Mouse (Mus musculus): ENCODE data around the gene Hlcs. TPM values are rescaled to one million over a fixed set of nuclear protein-coding genes. Genes with fewer than 3 reads are reported as not detected.

Hlcs gene
- polyA plus RNA-seq, 1 experiment from 2014 or later = 7.0 TPM

GRCm38 (mm10) chr16:94176997-94177857 lies 136.1 kb downstream of the Hlcs start:
- Histone ChIP-seq H3K27me3 (ENCODE audit: control insufficient read depth, insufficient read depth, low read length) (no peaks in the 10 kb centered on the region), H3K36me3 (ENCODE audit: control insufficient read depth, insufficient read depth, low read length) (no peaks in the 10 kb centered on the region), H3K9ac (ENCODE audit: low read length) (no peak overlapping the region), H3K4me3 (ENCODE audit: low read depth, low read length) (no peak overlapping the region), H3K4me2 (replicated peaks; ENCODE audit: low read depth) (no peak overlapping the region), H3K9me3 (ENCODE audit: control insufficient read depth, low read length) (no peaks in the 10 kb centered on the region), H3K27ac (replicated peaks) (no peak overlapping the region), H3K4me1 (replicated peaks; ENCODE audit: control insufficient read depth, insufficient read depth) (no peaks in the 10 kb centered on the region)
- no peak for DNase-seq (ENCODE audit: low spot score)
- WGBS = 74% methylated on average over 21 of the region's 21 CpGs
- no peak for TF ChIP-seq EP300 (optimal IDR thresholded peaks at IDR 0.05)
- no peak for TF ChIP-seq CTCF (IDR thresholded peaks at IDR 0.05; ENCODE audit: low read depth)
- ATAC-seq (ENCODE audit: low FRiP score, low TSS enrichment) = no peak

GRCm38 (mm10) chr16:94175366-94175986 lies 137.9 kb downstream of the Hlcs start:
- H3K9me3 ChIP-seq (ENCODE audit: control insufficient read depth, low read length) = no peaks in the 10 kb centered on the region
- no peak overlapping the region for H3K4me3 ChIP-seq (ENCODE audit: low read depth, low read length)
- DNase-seq (ENCODE audit: low spot score) (no peak), ATAC-seq (ENCODE audit: low FRiP score, low TSS enrichment) (no peak)
- TF ChIP-seq EP300 (optimal IDR thresholded peaks at IDR 0.05) (no peak), CTCF (IDR thresholded peaks at IDR 0.05; ENCODE audit: low read depth) (no peak)
- H3K4me2 ChIP-seq (replicated peaks; ENCODE audit: low read depth) = no peak overlapping the region
- no peak overlapping the region for H3K27ac ChIP-seq (replicated peaks)
- H3K9ac ChIP-seq (ENCODE audit: low read length) = no peak overlapping the region
- no peaks in the 10 kb centered on the region for H3K4me1 ChIP-seq (replicated peaks; ENCODE audit: control insufficient read depth, insufficient read depth)
- H3K27me3 ChIP-seq (ENCODE audit: control insufficient read depth, insufficient read depth, low read length) = no peaks in the 10 kb centered on the region
- WGBS = 76% methylated on average over 7 of the region's 7 CpGs
- no peaks in the 10 kb centered on the region for H3K36me3 ChIP-seq (ENCODE audit: control insufficient read depth, insufficient read depth, low read length)

- no peaks in the 10 kb centered on the region for H3K36me3 ChIP-seq (ENCODE audit: control insufficient read depth, insufficient read depth, low read length)
- H3K4me2 ChIP-seq (replicated peaks; ENCODE audit: low read depth) = no peak overlapping the region
- no peak overlapping the region for H3K9ac ChIP-seq (ENCODE audit: low read length)
- WGBS = 72% methylated on average over 1 of the region's 1 CpGs
- H3K4me3 ChIP-seq (ENCODE audit: low read depth, low read length) = no peak overlapping the region
- H3K4me1 ChIP-seq (replicated peaks; ENCODE audit: control insufficient read depth, insufficient read depth) = no peaks in the 10 kb centered on the region
- no peak for TF ChIP-seq EP300 (optimal IDR thresholded peaks at IDR 0.05)
- no peak for TF ChIP-seq CTCF (IDR thresholded peaks at IDR 0.05; ENCODE audit: low read depth)
- DNase-seq (ENCODE audit: low spot score) (no peak), ATAC-seq (ENCODE audit: low FRiP score, low TSS enrichment) (no peak)
- H3K27me3 ChIP-seq (ENCODE audit: control insufficient read depth, insufficient read depth, low read length) = no peaks in the 10 kb centered on the region
- no peak overlapping the region for H3K27ac ChIP-seq (replicated peaks)
- H3K9me3 ChIP-seq (ENCODE audit: control insufficient read depth, low read length) = no peaks in the 10 kb centered on the region
Measured at GRCm38 (mm10) chr16:94173361-94173760, 140.0 kb downstream of the Hlcs start.

- Histone ChIP-seq H3K9me3 (ENCODE audit: control insufficient read depth, low read length) (no peaks in the 10 kb centered on the region), H3K27me3 (ENCODE audit: control insufficient read depth, insufficient read depth, low read length) (no peaks in the 10 kb centered on the region), H3K27ac (replicated peaks) (no peak overlapping the region), H3K4me3 (ENCODE audit: low read depth, low read length) (no peak overlapping the region), H3K9ac (ENCODE audit: low read length) (no peak overlapping the region), H3K36me3 (ENCODE audit: control insufficient read depth, insufficient read depth, low read length) (no peaks in the 10 kb centered on the region), H3K4me1 (replicated peaks; ENCODE audit: control insufficient read depth, insufficient read depth) (no peaks in the 10 kb centered on the region), H3K4me2 (replicated peaks; ENCODE audit: low read depth) (no peak overlapping the region)
- DNase-seq (ENCODE audit: low spot score) (no peak), ATAC-seq (ENCODE audit: low FRiP score, low TSS enrichment) (no peak)
- WGBS = 56% methylated on average over 4 of the region's 4 CpGs
- no peak for TF ChIP-seq CTCF (IDR thresholded peaks at IDR 0.05; ENCODE audit: low read depth)
- TF ChIP-seq EP300 (optimal IDR thresholded peaks at IDR 0.05) = no peak
Measured at GRCm38 (mm10) chr16:94170218-94170617, 143.2 kb downstream of the Hlcs start.

- H3K4me2 ChIP-seq (replicated peaks; ENCODE audit: low read depth) = no peak overlapping the region
- no peak for TF ChIP-seq EP300 (optimal IDR thresholded peaks at IDR 0.05)
- TF ChIP-seq CTCF (IDR thresholded peaks at IDR 0.05; ENCODE audit: low read depth) = no peak
- no peaks in the 10 kb centered on the region for H3K36me3 ChIP-seq (ENCODE audit: control insufficient read depth, insufficient read depth, low read length)
- H3K27me3 ChIP-seq (ENCODE audit: control insufficient read depth, insufficient read depth, low read length) = no peaks in the 10 kb centered on the region
- ATAC-seq (ENCODE audit: low FRiP score, low TSS enrichment) = no peak
- no peak for DNase-seq (ENCODE audit: low spot score)
- H3K27ac ChIP-seq (replicated peaks) = no peak overlapping the region
- no peak overlapping the region for H3K9ac ChIP-seq (ENCODE audit: low read length)
- no peak overlapping the region for H3K4me3 ChIP-seq (ENCODE audit: low read depth, low read length)
- no peaks in the 10 kb centered on the region for H3K9me3 ChIP-seq (ENCODE audit: control insufficient read depth, low read length)
- WGBS = 75% methylated on average over 16 of the region's 16 CpGs
- H3K4me1 ChIP-seq (replicated peaks; ENCODE audit: control insufficient read depth, insufficient read depth) = no peaks in the 10 kb centered on the region
Measured at GRCm38 (mm10) chr16:94168655-94169545, 144.5 kb downstream of the Hlcs start.
